In the genomic region with DNA sequence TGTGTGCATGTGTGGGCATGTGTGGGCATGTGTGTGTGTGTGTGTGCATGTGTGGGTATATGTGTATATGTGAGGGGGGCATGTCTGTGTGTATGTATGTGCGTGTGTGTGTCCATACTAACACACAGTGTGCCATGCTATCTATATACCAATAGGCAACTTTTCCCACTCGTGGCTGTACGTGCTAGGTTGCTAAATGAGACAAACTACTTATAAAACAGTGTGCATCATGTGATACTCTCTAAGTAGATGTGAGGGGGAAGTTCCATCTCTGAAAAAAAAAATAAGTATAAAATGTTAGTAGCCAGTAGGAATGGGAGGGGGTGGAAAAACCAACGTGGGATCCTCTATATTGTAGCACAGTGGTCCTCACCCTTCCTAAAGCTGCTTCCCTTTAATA, we compare ENCODE assay signal across 25 mouse cellular contexts.
"Had no signal": no experiment of that assay in that cellular context is flagged by ENCODE, and none has a peak within 500 bp of the region (broad histone marks: within the 10 kb centered on the region; RNA-seq: fewer than 3 reads in every experiment).

No protein-coding gene starts in this region.

- DNase-seq: forebrain, postnatal 0 days; gastrocnemius, postnatal 14 days; gastrocnemius, postnatal 36 days; heart, adult 11 months; heart, adult 2 months; heart, postnatal 14 days; heart, postnatal 36 days; kidney, adult 11 months; kidney, adult 2 months; kidney, adult 9 months; kidney, postnatal 14 days; kidney, postnatal 36 days; layer of hippocampus, adult 9-11 months; layer of hippocampus, postnatal 36 days had no signal

- H3K4me3 ChIP-seq: heart, adult 2 months; heart, embryonic 13.5 days; heart, embryonic 15.5 days; hindbrain, embryonic 13.5 days; hindbrain, embryonic 15.5 days; kidney, embryonic 15.5 days; limb, embryonic 13.5 days; limb, embryonic 15.5 days had no signal

- H3K9me3 ChIP-seq: heart, embryonic 13.5 days; heart, embryonic 15.5 days; hindbrain, embryonic 13.5 days; hindbrain, embryonic 15.5 days; kidney, embryonic 15.5 days; limb, embryonic 13.5 days; limb, embryonic 15.5 days had no signal

- H3K9ac ChIP-seq: forebrain, postnatal 0 days; heart, embryonic 13.5 days; heart, embryonic 15.5 days; hindbrain, embryonic 13.5 days; hindbrain, embryonic 15.5 days; kidney, embryonic 15.5 days; limb, embryonic 13.5 days; limb, embryonic 15.5 days had no signal

- ATAC-seq: forebrain, postnatal 0 days; hindbrain, postnatal 0 days; intestine, embryonic 16.5 days had no signal

- H3K27me3 ChIP-seq: hindbrain, embryonic 15.5 days had no signal

- H3K4me1 ChIP-seq: heart, embryonic 13.5 days; heart, embryonic 15.5 days; limb, embryonic 13.5 days; limb, embryonic 15.5 days had no signal

- H3K36me3 ChIP-seq: heart, embryonic 13.5 days; heart, embryonic 15.5 days; hindbrain, embryonic 13.5 days; hindbrain, embryonic 15.5 days; kidney, embryonic 15.5 days; limb, embryonic 13.5 days; limb, embryonic 15.5 days had no signal

- H3K27ac ChIP-seq: heart, adult 2 months; heart, embryonic 13.5 days; heart, embryonic 15.5 days; hindbrain, embryonic 13.5 days; hindbrain, embryonic 15.5 days; hindbrain, postnatal 0 days; kidney, embryonic 15.5 days; kidney, postnatal 0 days; limb, embryonic 13.5 days; limb, embryonic 15.5 days had no signal

- H3K4me2 ChIP-seq: heart, embryonic 11.5 days; heart, embryonic 13.5 days; heart, embryonic 15.5 days; hindbrain, embryonic 13.5 days; hindbrain, embryonic 15.5 days; kidney, embryonic 15.5 days; limb, embryonic 13.5 days; limb, embryonic 15.5 days had no signal
